Mouse (Mus musculus): ENCODE results near the gene Git2. TPM values are rescaled to one million over a fixed set of nuclear protein-coding genes. Genes with fewer than 3 reads are reported as not detected.

Gene Git2
- polyA plus RNA-seq (2014; fragmentation: Illumina TruSeq; extraction: RNeasy Lipid Tissue Mini Kit (QIAGEN cat#74804); ENCODE audit: low read depth, low replicate concordance): 17.1 TPM

GRCm38 (mm10) chr5:114775056-114775979 is at the start of gene Git2:
Gene Git2 (minus strand): TSS chr5:114775517.

GRCm38 (mm10) chr5:114822796-114823688 is 47.7 kb upstream of the Git2 start, which contains the start of gene 1500011B03Rik:
Gene 1500011B03Rik (minus strand): TSS chr5:114823468.

GRCm38 (mm10) chr5:114774403-114775051 is 790 bp downstream of the Git2 start, which contains the start of gene Ankrd13a:
Gene Ankrd13a (plus strand): TSS chr5:114774677.

GRCm38 (mm10) chr5:114707265-114708068 is 67.8 kb downstream of the Git2 start, which contains the start of gene Tchp:
Gene Tchp (plus strand): TSS chr5:114707760.

GRCm38 (mm10) chr5:114690633-114691567 is 84.4 kb downstream of the Git2 start, which contains the start of gene Gltp:
Gene Gltp (minus strand): TSS chr5:114690984.

Other genes with a start within 250 kb of the Git2 start
- 0.47 TPM for gene Fam222a, start 207.5 kb downstream of the Git2 start, polyA plus RNA-seq (2014; fragmentation: Illumina TruSeq; extraction: RNeasy Lipid Tissue Mini Kit (QIAGEN cat#74804); ENCODE audit: low read depth, low replicate concordance)
- not detected for gene Trpv4, start 117.1 kb downstream of the Git2 start, polyA plus RNA-seq (2014; fragmentation: Illumina TruSeq; extraction: RNeasy Lipid Tissue Mini Kit (QIAGEN cat#74804); ENCODE audit: low read depth, low replicate concordance)
- 40.3 TPM for gene Gltp, start 84.5 kb downstream of the Git2 start, polyA plus RNA-seq (2014; fragmentation: Illumina TruSeq; extraction: RNeasy Lipid Tissue Mini Kit (QIAGEN cat#74804); ENCODE audit: low read depth, low replicate concordance)
- gene Tchp, start 67.8 kb downstream of the Git2 start, polyA plus RNA-seq (2014; fragmentation: Illumina TruSeq; extraction: RNeasy Lipid Tissue Mini Kit (QIAGEN cat#74804); ENCODE audit: low read depth, low replicate concordance): 1.9 TPM
- 102 TPM for gene Ankrd13a, start 840 bp downstream of the Git2 start, polyA plus RNA-seq (2014; fragmentation: Illumina TruSeq; extraction: RNeasy Lipid Tissue Mini Kit (QIAGEN cat#74804); ENCODE audit: low read depth, low replicate concordance)
- 28.1 TPM for gene 1500011B03Rik, start 48.0 kb upstream of the Git2 start, polyA plus RNA-seq (2014; fragmentation: Illumina TruSeq; extraction: RNeasy Lipid Tissue Mini Kit (QIAGEN cat#74804); ENCODE audit: low read depth, low replicate concordance)
- not detected for gene 4930519G04Rik, start 78.1 kb upstream of the Git2 start, polyA plus RNA-seq (2014; fragmentation: Illumina TruSeq; extraction: RNeasy Lipid Tissue Mini Kit (QIAGEN cat#74804); ENCODE audit: low read depth, low replicate concordance)
- not detected for gene Gm9936, start 83.2 kb upstream of the Git2 start, polyA plus RNA-seq (2014; fragmentation: Illumina TruSeq; extraction: RNeasy Lipid Tissue Mini Kit (QIAGEN cat#74804); ENCODE audit: low read depth, low replicate concordance)
- gene Oasl2, start 121.4 kb upstream of the Git2 start, polyA plus RNA-seq (2014; fragmentation: Illumina TruSeq; extraction: RNeasy Lipid Tissue Mini Kit (QIAGEN cat#74804); ENCODE audit: low read depth, low replicate concordance): 90.8 TPM
- 4.2 TPM for gene Oasl1, start 147.7 kb upstream of the Git2 start, polyA plus RNA-seq (2014; fragmentation: Illumina TruSeq; extraction: RNeasy Lipid Tissue Mini Kit (QIAGEN cat#74804); ENCODE audit: low read depth, low replicate concordance)
- 1.2 TPM for gene 2210016L21Rik, start 166.6 kb upstream of the Git2 start, polyA plus RNA-seq (2014; fragmentation: Illumina TruSeq; extraction: RNeasy Lipid Tissue Mini Kit (QIAGEN cat#74804); ENCODE audit: low read depth, low replicate concordance)
- gene Hnf1a, start 195.6 kb upstream of the Git2 start, polyA plus RNA-seq (2014; fragmentation: Illumina TruSeq; extraction: RNeasy Lipid Tissue Mini Kit (QIAGEN cat#74804); ENCODE audit: low read depth, low replicate concordance): 0.13 TPM
- 70.9 TPM for gene Sppl3, start 235.6 kb upstream of the Git2 start, polyA plus RNA-seq (2014; fragmentation: Illumina TruSeq; extraction: RNeasy Lipid Tissue Mini Kit (QIAGEN cat#74804); ENCODE audit: low read depth, low replicate concordance)